Mouse (Mus musculus) E14TG2a.4 (cell line): ENCODE results near the gene Tmem256.

Source experiments
- CTCF ChIP-seq: conservative IDR thresholded peaks from 2 replicates; pipeline ENCODE4 v1.5.1; 2014; ENCODE audit warnings: low read length
- NANOG ChIP-seq: IDR thresholded peaks from 2 replicates; pipeline ENCODE4 v1.6.1; 2014; ENCODE audit warnings: borderline replicate concordance, low read length, mixed read lengths
- POU5F1 ChIP-seq: IDR thresholded peaks from 2 replicates; pipeline ENCODE4 v1.6.1; 2014; ENCODE audit warnings: low read length, borderline replicate concordance

- TF ChIP-seq CTCF (no peak), NANOG (no peak), POU5F1 (no peak)
Observed at GRCm38 (mm10) chr11:69853994-69854393, 15.7 kb downstream of the Tmem256 start.
